Mouse (Mus musculus) liver, postnatal 0 days (tissue): ENCODE measurements around the gene Nrxn1. TPM values are rescaled to one million over a fixed set of nuclear protein-coding genes. Genes with fewer than 3 reads are reported as not detected.

Experiments
- ATAC-seq: fragments of 200-750 bp; cut with Nextera tagmentation; 2 replicates; pipeline ENCODE4 v1.8.0; 2017; ENCODE audit warnings: mild to moderate bottlenecking, moderate library complexity
- DNase-seq: peaks from one replicate; pipeline ENCODE4 v3.0.0-alpha.2; 2016
- H3K27ac ChIP-seq: fragments of 300-500 bp; sonication (generic); 2 replicates; pipeline ENCODE4 v1.5.1; 2014; ENCODE audit warnings: antibody characterized with exemption, moderate library complexity, mild to moderate bottlenecking, low read depth
- H3K27me3 ChIP-seq: fragments of 300-500 bp; sonication (generic); 2 replicates; pipeline ENCODE4 v1.6.1; 2014; ENCODE audit warnings: low read length, control low read depth, mixed read lengths; ENCODE audit not compliant: insufficient read depth
- H3K36me3 ChIP-seq: fragments of 300-500 bp; sonication (generic); replicated peaks from 2 replicates; pipeline ENCODE4 v1.6.1; 2014; ENCODE audit warnings: mild to moderate bottlenecking, control low read depth, low read length, moderate library complexity, mixed read lengths; ENCODE audit not compliant: insufficient read depth
- H3K4me1 ChIP-seq: fragments of 300-500 bp; sonication (generic); 2 replicates; pipeline ENCODE4 v1.6.1; 2014; ENCODE audit warnings: antibody characterized with exemption, mild to moderate bottlenecking, control low read depth; ENCODE audit not compliant: insufficient read depth
- H3K4me2 ChIP-seq: fragments of 300-500 bp; sonication (generic); 2 replicates; pipeline ENCODE4 v1.6.1; 2014; ENCODE audit warnings: low read depth, mild to moderate bottlenecking, low read length, moderate library complexity, mixed read lengths
- H3K4me3 ChIP-seq: fragments of 300-500 bp; sonication (generic); 2 replicates; pipeline ENCODE4 v1.5.1; 2014; ENCODE audit warnings: low read depth, low read length
- H3K9ac ChIP-seq: fragments of 300-500 bp; sonication (generic); replicated peaks from 2 replicates; pipeline ENCODE4 v1.6.1; 2014; ENCODE audit warnings: mild to moderate bottlenecking, moderate library complexity
- H3K9me3 ChIP-seq: fragments of 300-500 bp; sonication (generic); 2 replicates; pipeline ENCODE4 v1.6.1; 2016; ENCODE audit warnings: mild to moderate bottlenecking, control low read depth, low read length, mixed read lengths
- CTCF ChIP-seq: sonication (generic); IDR thresholded peaks from 2 replicates; pipeline ENCODE4 v1.5.1; 2016; ENCODE audit warnings: antibody characterized with exemption, low read depth
- EP300 ChIP-seq: IDR thresholded peaks from 2 replicates; pipeline ENCODE4 v1.6.1; 2016; ENCODE audit warnings: antibody characterized with exemption, low read depth, mild to moderate bottlenecking
- WGBS: fragments of 180-500 bp; shearing (Covaris S2); extraction: QIAGEN DNeasy Blood & Tissue Kit; methylation state at CpG from one replicate; pipeline ENCODE4 v1.1.7; 2014; ENCODE audit not compliant: insufficient replicate concordance; 5-methylcytosine and 5-hydroxymethylcytosine counted together
- polyA plus RNA-seq: library from polyadenylated mRNA; unstranded; fragments of >200 nt; fragmentation: Nextera tagmentation; extraction: Ambion mirVana; gene quantifications from 2 replicates; pipeline ENCODE4 v1.2.1, GENCODE M21; 2015

Nrxn1 gene
- polyA plus RNA-seq, 1 experiment from 2014 or later = 0.41 TPM

GRCm38 (mm10) chr17:90062866-90063265 is 1030.0 kb downstream of the Nrxn1 start:
- Histone ChIP-seq H3K9ac (no peak overlapping the region), H3K9me3 (no peaks in the 10 kb centered on the region), H3K4me1 (no peaks in the 10 kb centered on the region), H3K4me3 (no peak overlapping the region), H3K36me3 (no peaks in the 10 kb centered on the region), H3K4me2 (no peak overlapping the region), H3K27me3 (no peaks in the 10 kb centered on the region), H3K27ac (no peak overlapping the region)
- no peak for ATAC-seq
- TF ChIP-seq EP300 = no peak
- no peak for TF ChIP-seq CTCF
- WGBS = 19% methylated on average over 1 of the region's 1 CpGs
- DNase-seq = no peak

DNA sequence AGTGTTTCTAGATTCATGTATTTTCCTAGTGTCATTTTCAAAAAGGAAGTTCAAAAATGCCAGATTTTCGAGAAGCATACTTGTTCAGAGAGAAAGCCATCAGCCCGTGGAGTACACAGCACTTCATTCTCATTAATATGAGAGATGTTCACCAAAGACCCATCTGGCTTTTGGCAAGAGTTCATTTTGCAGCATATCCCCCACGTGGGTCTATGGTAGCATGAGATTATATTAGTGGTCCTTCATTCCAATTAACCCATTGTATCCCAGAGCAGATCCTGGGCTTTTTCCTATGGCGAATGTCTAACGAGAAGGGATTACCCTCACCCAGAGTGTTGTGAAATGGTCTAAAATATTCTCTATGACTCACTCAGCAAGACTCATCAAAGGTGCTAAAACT is 1032.0 kb downstream of the Nrxn1 start:
- no peak for DNase-seq
- Histone ChIP-seq H3K4me2 (no peak overlapping the region), H3K27ac (no peak overlapping the region), H3K36me3 (no peaks in the 10 kb centered on the region), H3K9ac (no peak overlapping the region), H3K9me3 (no peaks in the 10 kb centered on the region), H3K27me3 (no peaks in the 10 kb centered on the region), H3K4me3 (no peak overlapping the region), H3K4me1 (no peaks in the 10 kb centered on the region)
- TF ChIP-seq EP300 (no peak), CTCF (no peak)
- ATAC-seq = no peak
- WGBS = 60% methylated on average over 5 of the region's 5 CpGs

GRCm38 (mm10) chr17:90060168-90060567 is 1032.7 kb downstream of the Nrxn1 start:
- Histone ChIP-seq H3K4me1 (no peaks in the 10 kb centered on the region), H3K9ac (no peak overlapping the region), H3K4me2 (no peak overlapping the region), H3K27ac (no peak overlapping the region), H3K36me3 (no peaks in the 10 kb centered on the region), H3K9me3 (no peaks in the 10 kb centered on the region), H3K27me3 (no peaks in the 10 kb centered on the region), H3K4me3 (no peak overlapping the region)
- TF ChIP-seq EP300 = no peak
- no peak for TF ChIP-seq CTCF
- ATAC-seq = no peak
- WGBS = 44% methylated on average over 3 of the region's 3 CpGs
- DNase-seq = no peak

DNA sequence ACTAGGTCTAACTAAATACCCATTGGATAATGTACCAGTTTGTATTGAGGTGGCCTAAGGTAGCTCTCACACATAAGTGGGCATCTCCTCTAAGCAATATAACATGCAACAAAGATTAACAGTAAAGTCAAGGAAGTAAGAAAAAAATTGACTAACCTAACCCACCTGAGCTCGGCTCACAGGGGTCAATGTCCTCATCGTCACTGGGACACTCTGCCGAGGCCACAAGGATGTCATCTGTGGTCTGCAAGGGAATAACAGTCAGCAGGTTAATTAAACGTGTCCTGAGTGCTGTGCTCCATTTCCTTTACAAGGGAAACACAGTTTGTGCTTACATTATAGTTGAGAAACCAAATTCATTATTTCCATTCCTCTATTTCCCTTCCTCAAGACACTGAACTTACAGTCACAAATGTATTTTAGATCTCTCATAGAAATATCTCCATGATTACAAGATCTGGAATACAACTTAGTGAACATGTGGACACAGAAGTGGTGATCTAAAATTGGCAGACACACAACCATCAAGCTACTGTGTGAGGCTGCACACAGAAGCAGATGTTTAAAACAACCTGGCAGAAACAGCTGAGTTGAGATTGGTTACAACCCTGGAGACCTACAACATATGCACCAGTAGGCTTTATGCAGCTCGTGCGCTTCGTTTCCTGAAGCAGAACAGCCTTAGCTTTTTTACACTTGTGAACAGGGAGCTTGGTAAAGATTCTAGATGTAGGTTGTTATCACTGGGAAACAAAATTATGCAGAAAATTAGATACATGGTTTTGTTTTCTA is 1033.4 kb downstream of the Nrxn1 start:
- Histone ChIP-seq H3K9ac (no peak overlapping the region), H3K4me3 (no peak overlapping the region), H3K4me2 (no peak overlapping the region), H3K9me3 (no peaks in the 10 kb centered on the region), H3K4me1 (no peaks in the 10 kb centered on the region), H3K27me3 (no peaks in the 10 kb centered on the region), H3K27ac (no peak overlapping the region), H3K36me3 (no peaks in the 10 kb centered on the region)
- ATAC-seq = no peak
- WGBS = 65% methylated on average over 7 of the region's 7 CpGs
- TF ChIP-seq CTCF = no peak
- no peak for TF ChIP-seq EP300
- no peak for DNase-seq

- Histone ChIP-seq H3K9me3 (no peaks in the 10 kb centered on the region), H3K36me3 (no peaks in the 10 kb centered on the region), H3K4me1 (no peaks in the 10 kb centered on the region), H3K27me3 (no peaks in the 10 kb centered on the region), H3K4me3 (no peak overlapping the region), H3K27ac (no peak overlapping the region), H3K4me2 (no peak overlapping the region), H3K9ac (no peak overlapping the region)
- TF ChIP-seq EP300 (no peak), CTCF (no peak)
- DNase-seq = no peak
- 64% methylated on average over 5 of the region's 5 CpGs for WGBS
- no peak for ATAC-seq
These were observed 1038.6 kb downstream of the Nrxn1 start for GRCm38 (mm10) chr17:90054312-90054711.

DNA sequence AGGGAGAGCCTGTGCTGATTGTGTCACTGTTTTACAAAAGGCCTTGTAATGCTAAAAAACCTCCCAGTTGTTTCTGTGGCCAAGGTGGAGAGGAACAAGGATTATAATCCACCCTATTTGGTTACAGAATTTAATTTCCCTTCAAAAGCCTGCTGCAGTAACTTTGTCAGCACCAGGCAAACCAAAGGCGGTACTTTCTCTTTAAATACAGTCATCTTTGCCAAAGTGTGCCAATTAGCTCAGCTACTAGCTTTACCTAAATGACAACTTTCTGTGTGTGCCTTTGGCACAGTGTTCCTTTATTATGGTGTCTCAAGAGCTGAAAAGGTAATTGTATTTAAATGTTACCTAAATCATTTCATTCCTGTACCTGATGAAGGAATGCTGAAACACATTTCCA is 1053.6 kb downstream of the Nrxn1 start:
- no peak overlapping the region for H3K9ac ChIP-seq
- H3K4me2 ChIP-seq = no peak overlapping the region
- ATAC-seq (no peak), DNase-seq (no peak)
- H3K27ac ChIP-seq = no peak overlapping the region
- 68% methylated on average over 1 of the region's 1 CpGs for WGBS
- no peaks in the 10 kb centered on the region for H3K4me1 ChIP-seq
- TF ChIP-seq EP300 = no peak
- TF ChIP-seq CTCF = no peak
- H3K4me3 ChIP-seq = no peak overlapping the region
- no peaks in the 10 kb centered on the region for H3K27me3 ChIP-seq
- no peaks in the 10 kb centered on the region for H3K36me3 ChIP-seq
- H3K9me3 ChIP-seq = no peaks in the 10 kb centered on the region

- H3K4me3 ChIP-seq = no peak overlapping the region
- no peaks in the 10 kb centered on the region for H3K9me3 ChIP-seq
- no peaks in the 10 kb centered on the region for H3K27me3 ChIP-seq
- no peak for DNase-seq
- ATAC-seq = no peak
- 70% methylated on average over 2 of the region's 2 CpGs for WGBS
- TF ChIP-seq CTCF (no peak), EP300 (no peak)
- no peaks in the 10 kb centered on the region for H3K4me1 ChIP-seq
- no peak overlapping the region for H3K4me2 ChIP-seq
- no peak overlapping the region for H3K27ac ChIP-seq
- no peak overlapping the region for H3K9ac ChIP-seq
- no peaks in the 10 kb centered on the region for H3K36me3 ChIP-seq
These were observed 1060.5 kb downstream of the Nrxn1 start for GRCm38 (mm10) chr17:90032416-90032815.
